Mouse (Mus musculus): ENCODE data around the gene Tesk2.
"Not testable (repeated sequence)": the region's sequence is repeated elsewhere in the genome, so short reads cannot be mapped to it uniquely, and the experiment has no call there.

Gene Tesk2

GRCm38 (mm10) chr4:116720343-116721097 lies at the start of gene Tesk2:
Gene Tesk2, plus strand, starts transcription at chr4:116720948.
- peak; percentile 90 for DNase-seq

- DNase-seq: no peak
These were observed 48.0 kb upstream of the Tesk2 start for GRCm38 (mm10) chr4:116672785-116673184.

DNA sequence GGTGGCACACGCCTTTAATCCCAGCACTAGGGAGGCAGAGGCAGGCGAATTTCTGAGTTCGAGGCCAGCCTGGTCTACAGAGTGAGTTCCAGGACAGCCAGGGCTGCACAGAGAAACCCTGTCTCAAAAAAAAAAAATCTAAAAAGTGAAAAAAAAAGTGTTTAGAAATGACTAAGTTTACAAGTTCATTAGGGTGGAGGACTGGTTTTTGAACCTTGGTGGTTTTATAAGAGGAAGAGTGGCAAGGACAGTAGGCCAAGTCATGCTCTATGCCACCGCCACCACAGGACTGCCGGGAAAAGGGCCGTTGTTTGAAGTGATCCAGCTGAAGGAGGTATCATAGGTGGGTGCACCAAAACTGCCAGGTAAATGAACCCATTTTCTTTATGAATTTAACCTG lies 46.0 kb upstream of the Tesk2 start:
- not testable (repeated sequence) for DNase-seq

- no peak for DNase-seq
These were observed 44.7 kb upstream of the Tesk2 start for GRCm38 (mm10) chr4:116676027-116676426.

GRCm38 (mm10) chr4:116677808-116678207 lies 42.9 kb upstream of the Tesk2 start:
- no peak for DNase-seq

DNA sequence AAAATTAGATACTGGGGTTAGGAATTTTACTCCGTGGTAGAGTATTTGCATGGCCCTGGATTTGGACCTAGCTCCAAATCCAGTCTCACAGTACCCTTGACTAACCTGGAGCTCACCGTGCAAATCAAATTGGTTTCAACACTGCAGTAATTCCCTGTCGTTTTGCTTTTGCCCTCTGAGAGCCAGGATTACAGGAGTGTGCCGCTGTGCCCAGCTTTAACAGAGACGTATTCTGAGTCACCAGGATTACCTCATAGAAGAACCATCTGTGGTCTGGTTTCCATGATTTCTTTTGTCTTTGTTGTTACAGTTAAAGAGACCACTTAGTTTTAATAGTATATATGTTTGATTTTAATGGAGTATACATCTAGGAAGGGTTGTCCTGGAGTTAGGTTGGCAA lies 41.6 kb upstream of the Tesk2 start:
- DNase-seq: no peak

- DNase-seq: not testable (repeated sequence)
These were observed 40.2 kb upstream of the Tesk2 start for GRCm38 (mm10) chr4:116680521-116680920.

DNA sequence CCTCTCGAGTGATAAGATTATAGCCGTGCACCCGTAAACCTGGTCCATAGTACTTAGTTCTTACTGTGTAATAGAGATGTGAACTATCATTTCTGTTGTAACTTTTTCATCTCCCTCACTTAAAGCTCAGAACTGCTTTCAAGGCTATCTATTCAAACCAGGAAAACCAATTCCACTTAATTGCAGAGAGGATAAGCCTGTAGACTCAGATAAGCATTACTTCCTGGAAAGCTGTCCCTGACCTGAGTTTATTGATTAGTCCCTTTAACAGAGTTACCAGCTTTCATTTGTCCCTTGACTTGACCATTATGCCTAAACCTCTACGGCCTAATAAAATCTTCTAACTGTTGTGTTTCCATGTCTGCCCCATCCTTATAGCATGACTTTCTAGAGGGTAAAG lies 36.8 kb upstream of the Tesk2 start:
- DNase-seq: no peak

- DNase-seq: no peak
These were observed 36.1 kb upstream of the Tesk2 start for GRCm38 (mm10) chr4:116684665-116685064.

- DNase-seq: peak; percentile 91
These were observed 35.2 kb upstream of the Tesk2 start, which contains the start of gene Prdx1 for GRCm38 (mm10) chr4:116685402-116686061. Gene Prdx1, plus strand, starts transcription at chr4:116685544.

GRCm38 (mm10) chr4:116687041-116687440 lies 33.7 kb upstream of the Tesk2 start:
- DNase-seq: no peak

DNA sequence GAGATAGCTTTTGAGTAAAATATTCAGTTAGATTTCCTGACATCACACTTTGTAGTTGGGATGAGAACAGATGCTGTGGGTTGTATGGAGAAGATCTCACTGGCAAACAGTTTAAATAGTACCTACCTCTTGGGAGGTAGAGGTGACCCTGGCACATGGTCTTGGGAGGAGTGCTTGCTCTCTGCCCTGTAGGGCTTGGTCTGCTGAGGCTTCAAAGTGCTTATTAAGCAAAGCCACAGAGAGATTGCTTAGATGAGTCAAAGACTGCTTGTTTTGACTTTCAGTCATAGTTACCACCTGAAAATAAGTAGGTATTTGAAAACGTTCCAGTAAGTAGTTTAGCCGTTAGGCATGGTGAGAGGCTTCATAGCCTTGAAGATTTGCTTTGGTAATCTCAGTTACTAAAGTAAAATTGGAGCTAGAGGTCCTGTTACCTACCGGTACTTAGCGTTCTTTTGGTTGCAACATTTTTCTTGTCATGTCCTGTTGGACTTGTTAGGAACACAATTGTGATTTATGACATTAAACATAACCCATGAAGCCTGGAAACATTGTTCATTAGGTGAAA lies 31.4 kb upstream of the Tesk2 start:
- no peak for DNase-seq

- no peak for DNase-seq
These were observed 28.6 kb upstream of the Tesk2 start for GRCm38 (mm10) chr4:116692146-116692545.

DNA sequence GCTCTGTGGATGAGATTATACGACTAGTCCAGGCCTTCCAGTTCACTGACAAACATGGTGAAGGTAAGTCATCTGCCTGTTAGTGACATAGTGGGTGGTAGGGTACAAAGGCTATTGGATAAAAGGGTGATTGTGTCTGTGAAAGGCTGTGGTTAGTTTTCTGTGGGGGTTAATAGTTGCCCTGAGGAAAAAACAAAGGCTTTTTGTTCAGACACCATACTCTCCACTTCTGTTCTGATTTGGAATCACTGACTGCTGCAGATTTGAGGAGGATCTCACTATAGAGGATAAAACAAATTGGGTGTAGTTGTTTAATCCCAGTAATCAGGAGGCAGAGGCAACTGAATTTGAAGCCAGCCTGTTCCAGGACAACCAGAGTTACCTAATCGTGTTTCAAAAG lies 27.0 kb upstream of the Tesk2 start:
- no peak for DNase-seq

DNA sequence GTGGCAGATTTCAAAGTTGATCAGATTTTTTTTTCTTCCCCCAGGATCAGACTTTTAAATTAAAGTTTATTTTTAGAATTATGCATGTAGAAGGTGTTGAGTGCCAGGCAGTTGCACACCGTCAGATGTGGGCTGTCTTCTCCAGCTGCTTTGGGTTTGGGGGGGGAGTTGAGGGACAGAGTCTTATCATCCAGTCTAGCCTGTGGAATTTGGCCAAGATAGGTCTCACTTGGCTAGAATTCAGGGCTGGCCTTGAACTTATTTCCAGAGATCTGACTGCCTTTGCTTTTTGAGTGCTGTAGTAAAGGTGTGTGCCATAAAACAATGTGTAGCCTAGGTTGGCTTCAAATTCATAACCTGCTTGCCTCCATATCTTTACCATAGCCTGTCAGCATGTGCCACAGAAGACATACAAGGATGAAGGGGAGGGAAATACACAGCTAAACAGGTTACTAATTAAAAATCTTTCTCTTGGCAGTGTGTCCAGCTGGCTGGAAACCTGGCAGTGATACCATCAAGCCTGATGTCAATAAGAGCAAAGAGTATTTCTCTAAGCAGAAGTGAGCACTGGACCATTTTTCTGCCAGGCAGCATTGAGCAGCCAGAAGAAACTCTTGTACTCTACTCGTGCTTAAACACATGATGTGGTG lies 21.9 kb upstream of the Tesk2 start:
- no peak for DNase-seq

DNA sequence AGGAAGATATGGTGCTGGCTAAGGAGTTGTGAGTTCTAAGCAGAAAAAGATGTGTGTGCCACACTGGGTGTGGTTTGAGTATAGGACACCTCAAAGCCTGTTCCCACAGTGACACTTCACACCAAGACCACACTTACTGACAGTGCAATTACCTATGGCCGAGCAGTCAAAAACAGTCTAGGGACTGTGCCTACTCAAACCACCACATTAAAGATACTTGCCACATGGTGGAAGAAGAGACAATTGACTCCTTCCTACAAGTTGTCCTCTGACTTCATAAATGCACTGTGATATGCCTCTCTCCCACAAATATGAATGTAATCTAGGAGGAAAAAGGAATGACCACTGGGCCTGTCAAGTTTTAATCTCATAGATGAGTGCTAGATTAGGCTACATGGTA lies 19.8 kb upstream of the Tesk2 start:
- no peak for DNase-seq

GRCm38 (mm10) chr4:116703804-116704203 lies 16.9 kb upstream of the Tesk2 start:
- DNase-seq: peak; percentile 71

- no peak for DNase-seq
These were observed 13.1 kb upstream of the Tesk2 start for GRCm38 (mm10) chr4:116707666-116708065.

GRCm38 (mm10) chr4:116708201-116708764 lies 12.5 kb upstream of the Tesk2 start, which contains the start of the genes Mmachc and Ccdc163:
Gene Mmachc, minus strand, starts transcription at chr4:116708406.
Gene Ccdc163, plus strand, starts transcription at chr4:116708509.
- DNase-seq: peak; percentile 85

DNA sequence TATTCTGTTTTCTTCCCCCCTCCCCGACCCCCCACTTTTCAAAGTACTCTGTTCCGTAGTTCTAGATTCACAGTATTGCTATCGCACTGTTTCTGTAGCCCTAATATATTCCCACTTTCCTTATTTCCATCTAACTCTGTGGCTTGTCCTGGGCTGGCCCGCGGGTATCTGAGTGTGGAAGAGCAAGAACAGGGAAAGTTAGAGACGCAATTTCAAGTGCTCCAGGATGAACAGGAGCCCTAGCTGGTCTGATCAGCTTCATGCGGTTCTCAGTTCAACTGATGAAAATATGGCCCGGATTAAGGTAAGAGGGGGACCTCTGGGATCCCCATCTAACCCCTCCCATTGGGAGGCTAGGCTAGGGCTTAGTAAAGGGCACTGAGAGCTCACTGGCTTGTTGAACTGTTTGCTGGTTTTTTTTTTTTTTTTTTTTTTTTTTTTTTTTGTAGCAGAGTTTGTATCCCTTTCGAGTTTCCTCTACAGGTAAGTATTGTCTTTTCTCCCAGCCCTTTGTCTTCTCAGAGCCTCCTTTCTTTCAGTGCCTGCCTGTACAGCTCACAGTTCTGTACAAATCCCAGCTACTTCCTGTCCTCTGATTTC lies 11.9 kb upstream of the Tesk2 start:
- no peak for DNase-seq

DNA sequence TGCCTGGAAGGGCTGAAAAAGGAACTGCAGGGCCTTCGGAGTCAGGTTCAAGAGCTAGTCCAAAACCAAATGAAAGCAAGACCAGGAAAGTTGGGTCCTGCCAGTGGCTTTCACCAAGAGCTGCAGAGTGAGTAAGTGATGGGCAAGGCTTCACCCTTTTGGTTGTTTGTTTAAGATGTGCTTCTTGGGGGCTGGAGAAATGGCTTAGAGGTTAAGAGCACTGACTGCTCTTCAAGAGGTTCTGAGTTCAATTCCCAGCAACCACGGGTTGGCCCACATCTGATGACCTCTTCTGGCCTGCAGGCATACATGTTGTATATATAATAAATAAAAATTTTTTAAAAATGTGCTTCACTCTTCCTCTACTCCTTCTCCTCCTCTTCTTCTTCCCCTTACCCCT lies 10.6 kb upstream of the Tesk2 start:
- no peak for DNase-seq

DNA sequence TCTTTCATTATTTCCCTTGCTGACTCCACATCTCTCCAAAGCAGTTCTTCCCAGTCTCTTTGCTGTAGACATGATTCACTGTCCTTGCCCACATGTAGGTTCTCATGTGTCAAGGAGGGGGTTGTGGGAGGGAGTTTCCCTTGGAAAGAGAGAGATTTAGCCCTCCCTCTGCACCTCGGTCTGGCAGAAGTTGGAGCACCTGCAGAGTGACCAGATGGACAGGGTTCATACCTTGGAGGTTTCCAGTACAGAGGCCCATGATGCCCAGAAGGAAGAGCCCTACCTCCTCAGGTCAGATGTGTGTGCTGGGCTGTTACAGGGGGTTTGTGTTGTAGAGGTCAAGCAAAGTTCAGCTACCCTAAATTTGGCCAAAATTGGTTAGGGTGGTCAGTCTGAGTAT lies 8.2 kb upstream of the Tesk2 start:
- no peak for DNase-seq

DNA sequence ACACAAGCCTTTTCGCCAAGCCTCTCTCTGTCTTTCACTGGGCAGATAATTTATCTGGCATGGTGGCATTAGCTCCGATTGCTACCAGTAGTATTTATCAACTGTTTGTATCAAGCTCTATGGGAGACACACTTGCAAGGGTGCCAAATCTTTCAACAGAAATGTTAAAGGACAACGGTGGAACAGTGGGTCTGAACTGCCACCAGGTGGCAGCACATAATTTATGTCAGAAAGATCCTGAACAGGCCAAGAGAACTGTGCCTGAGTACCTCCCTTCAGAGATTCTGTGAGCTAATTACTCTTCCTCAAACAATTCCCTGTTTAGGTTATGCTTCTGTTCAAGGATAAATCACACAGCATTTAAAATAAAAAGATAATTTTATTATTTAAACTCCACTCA lies 1.4 kb upstream of the Tesk2 start:
- peak; percentile 60 for DNase-seq
